Mouse (Mus musculus): Measurements from ENCODE around the gene Rsg1. TPM values are rescaled to one million over a fixed set of nuclear protein-coding genes. Genes with fewer than 3 reads are reported as not detected.
A peak's percentile ranks its signal among the peaks of the same experiment; 100 is the strongest.

The Rsg1 gene
- polyA plus RNA-seq, 1 experiment: 0.83 TPM

DNA sequence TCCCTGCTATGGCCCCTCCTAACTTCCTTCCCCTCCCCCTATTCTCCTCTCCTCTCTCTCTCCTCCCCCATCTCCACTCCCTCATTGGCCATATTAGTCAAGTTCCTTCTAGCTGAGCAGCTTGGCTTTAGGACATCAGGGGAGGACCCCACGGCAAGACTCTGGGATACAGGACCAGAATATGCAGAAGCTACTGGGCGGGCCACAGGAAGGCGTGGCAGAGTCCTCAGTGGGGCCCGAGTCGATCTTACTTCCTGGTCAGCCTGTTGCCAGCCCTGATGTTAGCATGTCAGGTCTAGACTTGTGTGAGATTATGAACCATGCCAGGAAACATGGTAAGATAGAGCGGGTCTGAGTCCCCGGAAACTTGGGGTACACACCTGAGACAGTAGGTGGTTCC is 14.9 kb downstream of the Rsg1 start:
- no peak for DNase-seq (ENCODE audit: low read depth in 1 of 2, low spot score in 2 of 2)
- Histone ChIP-seq H3K4me1 (ENCODE audit: control insufficient read depth, insufficient read depth, insufficient read length) (no peaks in the 10 kb centered on the region), H3K36me3 (ENCODE audit: control insufficient read depth, insufficient read depth, low read length) (no peaks in the 10 kb centered on the region), H3K27ac (ENCODE audit: insufficient read depth, low read length) (no peak overlapping the region), H3K4me3 (ENCODE audit: extremely low read depth, insufficient read depth, insufficient read length) (no peak overlapping the region), H3K27me3 (ENCODE audit: control insufficient read depth, insufficient read depth, low read length) (0 out of 2 replicates have a peak, but pooled peaks cover 2% of the 10 kb centered on the region)
- no peak for TF ChIP-seq CTCF (IDR thresholded peaks at IDR 0.05; ENCODE audit: extremely low read depth, insufficient read depth, insufficient read length, insufficient replicate concordance)
- no peak for TF ChIP-seq POLR2A (IDR thresholded peaks at IDR 0.05; ENCODE audit: low read depth, low read length)
- WGBS: 72% methylated on average over 7 of the region's 7 CpGs

GRCm38 (mm10) chr4:141233196-141233595 is 19.4 kb downstream of the Rsg1 start:
- Histone ChIP-seq H3K4me1 (ENCODE audit: control insufficient read depth, insufficient read depth, insufficient read length) (no peaks in the 10 kb centered on the region), H3K36me3 (ENCODE audit: control insufficient read depth, insufficient read depth, low read length) (no peaks in the 10 kb centered on the region), H3K27me3 (ENCODE audit: control insufficient read depth, insufficient read depth, low read length) (0 out of 2 replicates have a peak, but pooled peaks cover 2% of the 10 kb centered on the region), H3K4me3 (ENCODE audit: extremely low read depth, insufficient read depth, insufficient read length) (no peak overlapping the region), H3K27ac (ENCODE audit: insufficient read depth, low read length) (no peak overlapping the region)
- 93% methylated on average over 4 of the region's 4 CpGs for WGBS
- TF ChIP-seq CTCF (IDR thresholded peaks at IDR 0.05; ENCODE audit: extremely low read depth, insufficient read depth, insufficient read length, insufficient replicate concordance): no peak
- no peak for TF ChIP-seq POLR2A (IDR thresholded peaks at IDR 0.05; ENCODE audit: low read depth, low read length)
- DNase-seq (ENCODE audit: low read depth in 1 of 2, low spot score in 2 of 2): no peak

GRCm38 (mm10) chr4:141235537-141236111 is 21.9 kb downstream of the Rsg1 start:
- no peak for DNase-seq (ENCODE audit: low read depth in 1 of 2, low spot score in 2 of 2)
- H3K36me3 ChIP-seq (ENCODE audit: control insufficient read depth, insufficient read depth, low read length): no peaks in the 10 kb centered on the region
- peaks cover 8% of the 10 kb centered on the region for H3K27me3 ChIP-seq (ENCODE audit: control insufficient read depth, insufficient read depth, low read length)
- 75% methylated on average over 6 of the region's 6 CpGs for WGBS
- TF ChIP-seq POLR2A (IDR thresholded peaks at IDR 0.05; ENCODE audit: low read depth, low read length): no peak
- TF ChIP-seq CTCF (IDR thresholded peaks at IDR 0.05; ENCODE audit: extremely low read depth, insufficient read depth, insufficient read length, insufficient replicate concordance): no peak
- H3K4me3 ChIP-seq (ENCODE audit: extremely low read depth, insufficient read depth, insufficient read length): no peak overlapping the region
- H3K27ac ChIP-seq (ENCODE audit: insufficient read depth, low read length): no peak overlapping the region
- peaks cover 12% of the 10 kb centered on the region; the same call in 1 of the 2 replicates for H3K4me1 ChIP-seq (ENCODE audit: control insufficient read depth, insufficient read depth, insufficient read length)

DNA sequence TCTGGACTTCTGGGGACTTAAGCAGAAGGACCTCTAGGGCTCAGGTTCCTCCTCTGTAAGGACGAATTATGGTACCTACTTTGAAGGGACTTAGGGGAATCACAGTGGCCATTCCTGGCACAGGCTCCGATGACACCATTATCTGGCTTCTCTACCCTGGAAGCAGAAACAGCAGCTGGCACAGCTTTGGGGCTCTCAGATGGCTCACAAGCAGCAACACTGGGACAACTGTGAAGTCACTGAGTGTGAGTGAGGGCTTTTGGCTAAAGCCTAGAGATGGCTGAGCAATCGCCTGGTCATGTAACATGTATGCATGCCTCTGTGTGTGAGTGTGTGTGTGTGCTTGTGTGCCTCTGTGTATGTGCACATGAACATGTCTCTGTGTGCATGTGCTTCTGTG is 23.1 kb downstream of the Rsg1 start:
- WGBS: 77% methylated on average over 3 of the region's 3 CpGs
- H3K4me1 ChIP-seq (ENCODE audit: control insufficient read depth, insufficient read depth, insufficient read length): peaks cover 13% of the 10 kb centered on the region; the same call in 1 of the 2 replicates
- TF ChIP-seq POLR2A (IDR thresholded peaks at IDR 0.05; ENCODE audit: low read depth, low read length) (no peak), CTCF (IDR thresholded peaks at IDR 0.05; ENCODE audit: extremely low read depth, insufficient read depth, insufficient read length, insufficient replicate concordance) (no peak)
- DNase-seq (ENCODE audit: low read depth in 1 of 2, low spot score in 2 of 2): no peak
- no peak overlapping the region for H3K27ac ChIP-seq (ENCODE audit: insufficient read depth, low read length)
- H3K27me3 ChIP-seq (ENCODE audit: control insufficient read depth, insufficient read depth, low read length): peaks cover 13% of the 10 kb centered on the region
- H3K36me3 ChIP-seq (ENCODE audit: control insufficient read depth, insufficient read depth, low read length): no peaks in the 10 kb centered on the region
- H3K4me3 ChIP-seq (ENCODE audit: extremely low read depth, insufficient read depth, insufficient read length): no peak overlapping the region

DNA sequence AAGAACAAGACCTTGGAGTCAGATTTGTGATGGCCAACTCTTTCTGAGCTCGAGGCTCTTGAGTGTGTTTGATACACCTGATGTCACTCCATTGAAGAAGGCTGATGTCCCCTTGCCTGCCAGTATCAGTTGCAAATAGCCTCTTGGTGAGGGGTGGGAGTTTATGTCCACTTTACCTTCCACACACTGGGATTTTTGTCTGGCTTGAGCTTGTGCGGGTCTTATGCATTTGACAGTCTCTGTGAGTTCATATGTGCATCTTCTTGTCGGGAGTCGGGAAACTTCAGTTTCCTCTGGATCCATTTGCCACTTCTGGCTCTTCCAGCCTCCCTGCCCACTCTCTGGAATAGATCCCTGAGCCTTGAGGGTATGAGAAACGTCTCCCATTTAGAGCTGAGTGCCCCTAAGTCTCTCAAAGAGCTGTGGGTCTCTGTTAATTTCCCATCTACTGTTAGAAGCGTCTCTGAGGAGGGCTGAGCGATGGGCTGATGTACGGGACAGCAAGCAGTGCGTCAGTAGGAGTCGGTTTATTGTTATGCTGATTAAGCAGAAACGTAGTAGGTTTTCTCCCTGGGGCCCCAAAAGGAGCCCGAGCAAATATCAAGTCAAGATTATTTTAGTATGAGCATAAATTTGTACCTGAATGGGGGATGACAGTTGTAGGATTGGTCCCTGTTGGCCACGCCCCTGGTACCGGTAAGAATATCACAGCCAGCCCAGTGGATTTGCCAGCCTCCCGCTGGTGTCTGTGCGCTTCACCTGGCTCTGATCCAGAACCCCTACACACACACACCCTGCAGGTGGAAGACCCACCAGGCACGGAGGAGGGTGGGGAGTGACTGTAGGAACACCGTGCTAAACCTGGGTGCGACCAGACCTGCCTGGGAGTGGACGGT is 25.0 kb downstream of the Rsg1 start:
- H3K36me3 ChIP-seq (ENCODE audit: control insufficient read depth, insufficient read depth, low read length): no peaks in the 10 kb centered on the region
- peaks cover 17% of the 10 kb centered on the region for H3K27me3 ChIP-seq (ENCODE audit: control insufficient read depth, insufficient read depth, low read length)
- TF ChIP-seq CTCF (IDR thresholded peaks at IDR 0.05; ENCODE audit: extremely low read depth, insufficient read depth, insufficient read length, insufficient replicate concordance) (no peak), POLR2A (IDR thresholded peaks at IDR 0.05; ENCODE audit: low read depth, low read length) (no peak)
- peak overlapping the region; percentile 29; the same call in 1 of the 2 replicates for H3K4me3 ChIP-seq (ENCODE audit: extremely low read depth, insufficient read depth, insufficient read length)
- H3K27ac ChIP-seq (ENCODE audit: insufficient read depth, low read length): no peak overlapping the region
- H3K4me1 ChIP-seq (ENCODE audit: control insufficient read depth, insufficient read depth, insufficient read length): peaks cover 13% of the 10 kb centered on the region; the same call in 1 of the 2 replicates
- 12% methylated on average over 20 of the region's 20 CpGs for WGBS
- no peak for DNase-seq (ENCODE audit: low read depth in 1 of 2, low spot score in 2 of 2)

- Histone ChIP-seq H3K4me1 (ENCODE audit: control insufficient read depth, insufficient read depth, insufficient read length) (peaks cover 13% of the 10 kb centered on the region; the same call in 1 of the 2 replicates), H3K36me3 (ENCODE audit: control insufficient read depth, insufficient read depth, low read length) (no peaks in the 10 kb centered on the region), H3K4me3 (ENCODE audit: extremely low read depth, insufficient read depth, insufficient read length) (peak within 1 kb of the TSS; percentile 29; the same call in 1 of the 2 replicates), H3K27me3 (ENCODE audit: control insufficient read depth, insufficient read depth, low read length) (peaks cover 17% of the 10 kb centered on the region), H3K27ac (ENCODE audit: insufficient read depth, low read length) (no peak within 1 kb of the TSS)
- DNase-seq (ENCODE audit: low read depth in 1 of 2, low spot score in 2 of 2): peak; percentile 35 to 76
- no peak for TF ChIP-seq POLR2A (IDR thresholded peaks at IDR 0.05; ENCODE audit: low read depth, low read length)
- TF ChIP-seq CTCF (IDR thresholded peaks at IDR 0.05; ENCODE audit: extremely low read depth, insufficient read depth, insufficient read length, insufficient replicate concordance): no peak
- 3% methylated on average over 30 of the region's 31 CpGs for WGBS
Observed at GRCm38 (mm10) chr4:141239388-141240125, 25.8 kb downstream of the Rsg1 start, which contains the start of gene Arhgef19. TSS of gene Arhgef19 (plus strand) at chr4:141239499.
